Mouse (Mus musculus) ovary, postnatal 36 days (tissue): ENCODE measurements around the gene Zmiz1.
A peak's percentile ranks its signal among the peaks of the same experiment; 100 is the strongest.

Experiments used
- DNase-seq: peaks from one replicate; pipeline ENCODE4 v3.0.0; 2022; ENCODE audit warnings: low spot score, mixed read lengths

Zmiz1 gene

DNA sequence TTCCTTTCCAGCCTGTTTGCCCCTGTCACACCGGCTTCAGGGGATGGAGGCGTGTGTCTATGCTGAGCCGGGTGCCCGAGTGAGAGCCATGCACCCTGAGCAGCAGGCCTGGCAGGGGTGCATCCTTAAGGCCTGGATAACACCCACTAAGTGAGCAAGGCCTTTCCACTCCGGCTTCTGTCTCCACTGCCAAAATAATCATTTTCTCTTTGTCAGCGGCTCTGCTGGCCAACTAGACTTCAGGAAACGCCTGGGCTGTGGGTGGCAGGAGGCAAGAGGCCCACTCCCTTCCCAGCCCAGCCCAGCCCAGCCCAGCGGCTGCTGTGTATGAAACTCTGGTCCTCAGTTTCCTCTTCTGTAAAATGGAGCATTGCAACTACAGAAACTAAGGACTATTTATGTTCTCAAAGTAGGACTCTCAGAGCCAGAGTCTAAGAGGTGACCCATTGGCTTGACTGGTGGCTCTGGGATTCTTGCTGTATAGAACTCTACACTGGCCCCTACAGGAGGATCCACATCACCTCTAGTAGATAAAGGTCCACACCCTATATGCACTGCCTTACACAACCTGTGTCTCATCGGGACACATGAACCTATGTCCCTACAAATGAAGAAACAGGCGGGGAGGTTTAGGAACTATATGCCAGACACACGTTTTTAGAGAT is 76.1 kb downstream of the Zmiz1 start:
- DNase-seq, result no peak

DNA sequence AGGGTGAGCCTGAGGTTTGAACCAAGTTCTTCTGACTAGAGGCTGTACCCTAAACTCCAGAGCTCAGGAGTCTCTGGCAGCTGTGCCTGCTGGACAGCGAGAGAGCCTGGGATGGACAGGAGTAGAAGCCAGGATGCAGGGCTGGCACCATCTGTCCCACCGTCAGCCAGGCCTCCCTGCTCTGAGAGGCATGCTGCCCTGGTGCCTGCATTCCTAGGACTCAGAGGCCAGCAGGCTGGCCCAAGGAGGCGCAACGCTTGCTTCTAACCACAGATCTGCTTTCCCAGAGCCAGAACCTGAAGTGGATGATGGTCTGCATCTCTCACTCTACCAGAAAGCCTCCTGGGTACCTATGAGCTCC is 76.6 kb downstream of the Zmiz1 start:
- DNase-seq, result no peak

DNA sequence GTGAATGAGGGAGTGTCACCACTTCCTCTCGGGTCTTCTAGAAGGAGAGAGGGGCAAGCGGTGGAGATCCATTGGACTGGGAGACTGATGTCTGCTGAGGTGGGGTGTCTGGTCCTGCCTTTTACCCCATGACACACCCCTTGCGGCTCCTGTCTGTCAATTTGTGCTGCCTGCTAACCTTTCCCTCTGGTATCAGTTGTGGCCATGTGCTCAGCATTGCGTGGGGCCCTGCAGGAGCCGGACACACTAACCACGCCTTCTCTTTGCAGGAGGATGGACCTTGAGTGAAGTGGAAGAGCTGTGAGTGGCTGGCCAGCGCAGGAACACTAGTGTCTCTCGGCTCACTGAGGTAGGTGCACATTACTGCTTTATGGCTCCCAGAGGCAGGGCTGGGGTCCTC is 77.5 kb downstream of the Zmiz1 start:
- DNase-seq, result no peak

DNA sequence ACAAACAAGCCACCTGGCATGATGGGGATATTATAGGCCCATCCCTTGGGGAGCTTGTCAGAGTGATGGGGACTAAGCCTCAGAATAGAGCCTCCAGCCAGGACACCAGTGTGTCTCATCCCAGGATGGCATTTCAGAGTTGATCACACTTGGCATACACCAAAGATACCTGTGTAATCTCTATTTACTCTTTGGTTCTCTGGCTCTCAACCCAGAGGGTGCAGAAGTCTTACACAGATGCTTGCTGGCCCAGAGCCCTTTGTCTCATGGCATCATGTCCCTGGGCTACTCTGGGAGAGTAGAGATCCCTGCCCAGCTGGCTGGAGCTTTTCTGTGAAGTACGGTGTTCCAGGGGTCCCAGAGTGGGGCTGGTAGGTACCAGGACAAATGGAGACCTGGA is 78.4 kb downstream of the Zmiz1 start:
- no peak for DNase-seq

DNA sequence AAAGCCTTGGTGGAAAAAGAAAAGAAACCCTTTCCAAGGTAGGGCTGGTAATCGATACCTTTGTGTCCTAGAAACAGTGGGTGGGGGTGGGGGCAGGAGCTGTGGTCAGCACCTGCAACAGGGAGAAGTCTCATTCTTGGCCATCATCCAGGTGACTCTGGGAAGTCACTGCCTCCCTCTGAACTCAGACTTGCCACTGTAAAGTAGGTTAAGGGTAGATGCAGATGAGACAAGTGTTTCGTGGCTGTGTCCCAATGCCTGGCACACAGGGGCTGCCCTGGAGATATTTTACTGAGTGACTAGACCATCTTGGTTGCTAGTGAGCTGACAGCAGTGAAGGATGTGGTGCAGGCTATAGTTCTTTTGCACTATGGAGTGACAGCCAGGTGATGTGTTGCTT is 79.5 kb downstream of the Zmiz1 start:
- no peak for DNase-seq

DNA sequence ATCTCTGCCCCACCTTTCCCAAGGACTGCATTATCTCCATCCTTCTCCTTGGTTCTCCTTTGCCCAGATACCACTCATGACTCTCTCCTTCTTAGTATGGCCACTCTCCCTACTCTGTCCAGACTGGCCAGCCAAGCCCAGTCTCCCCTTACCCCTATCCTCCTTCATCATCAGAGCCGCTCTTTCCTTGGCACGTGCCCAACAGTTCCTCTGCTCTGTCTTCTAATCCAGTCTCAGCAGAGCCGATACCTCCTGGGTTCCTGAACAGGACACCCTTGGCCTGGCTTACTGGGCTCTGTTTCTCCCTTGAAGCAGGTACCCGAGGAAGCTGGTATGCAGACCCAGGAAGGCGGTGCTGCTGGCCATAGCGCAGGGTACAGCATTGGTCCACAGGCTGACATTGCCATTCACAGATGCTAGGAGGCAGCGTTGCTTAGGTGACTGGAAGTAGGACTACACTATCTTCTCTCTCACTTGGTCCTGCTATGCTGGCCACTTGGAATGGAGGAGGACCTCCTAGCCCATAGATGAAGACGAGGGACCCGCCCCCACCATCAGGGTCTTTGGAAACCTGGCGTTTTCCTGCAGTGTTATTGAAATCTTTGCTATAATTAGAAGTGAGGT is 80.6 kb downstream of the Zmiz1 start:
- DNase-seq, result no peak

DNA sequence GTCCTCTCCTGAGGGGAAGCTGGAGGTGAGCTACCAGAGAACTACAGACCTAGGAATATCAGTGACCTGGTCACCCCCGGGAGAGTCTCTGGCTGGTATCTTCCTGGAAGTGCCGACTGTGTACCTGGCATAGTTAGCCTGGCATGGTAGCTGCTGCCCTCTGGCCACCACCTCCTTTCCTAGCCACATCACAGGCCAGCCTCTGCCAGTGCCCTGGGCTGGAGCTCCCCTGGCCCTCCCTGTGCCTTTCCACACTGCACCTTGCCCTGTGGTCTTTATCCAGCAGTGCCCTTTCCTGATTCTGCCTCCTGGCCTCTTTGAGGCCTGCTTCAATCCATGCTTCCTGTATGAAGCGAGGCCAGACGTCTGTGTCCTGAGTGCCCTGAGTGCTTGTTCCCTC is 81.2 kb downstream of the Zmiz1 start:
- DNase-seq, result no peak

DNA sequence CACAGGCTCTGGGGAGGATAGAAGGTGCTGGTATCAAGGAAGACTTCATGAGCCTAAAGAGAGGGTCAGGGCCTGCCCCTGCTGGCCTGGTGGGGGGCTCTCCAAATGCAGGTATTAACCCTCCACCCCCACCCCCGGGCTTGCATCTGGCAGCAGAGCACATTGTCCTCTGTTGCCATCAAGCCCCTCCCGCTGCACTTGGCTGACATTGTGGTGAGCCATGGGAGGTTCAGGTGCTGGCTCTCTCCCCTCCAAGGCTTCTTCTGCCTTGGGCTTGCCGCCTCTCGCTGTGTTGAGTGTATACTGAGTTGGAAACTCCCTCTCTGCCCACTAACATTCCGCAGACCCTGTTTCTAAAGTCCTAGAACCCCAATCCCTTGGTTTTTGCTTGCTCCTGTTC is 82.2 kb downstream of the Zmiz1 start:
- DNase-seq, result no peak

DNA sequence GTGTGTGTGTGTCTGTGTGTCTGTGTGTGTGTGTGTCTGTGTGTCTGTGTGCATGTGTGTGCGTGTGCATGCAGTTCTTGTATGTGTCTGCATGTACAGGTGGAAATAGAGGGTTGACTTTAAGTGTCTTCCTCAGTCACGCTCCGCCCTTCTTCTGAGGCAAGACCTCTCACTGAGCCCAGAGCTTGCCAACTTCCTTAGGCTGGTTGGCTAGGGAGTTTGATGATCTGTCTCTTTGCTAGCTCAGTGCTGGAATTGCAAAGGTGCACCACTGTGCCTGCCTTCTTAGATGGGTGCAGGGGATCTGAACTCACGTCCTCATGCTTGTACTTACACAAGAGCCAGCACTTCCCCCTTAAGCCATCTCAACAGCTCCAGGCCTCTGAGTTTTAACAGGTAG is 84.1 kb downstream of the Zmiz1 start:
- DNase-seq, result no peak

DNA sequence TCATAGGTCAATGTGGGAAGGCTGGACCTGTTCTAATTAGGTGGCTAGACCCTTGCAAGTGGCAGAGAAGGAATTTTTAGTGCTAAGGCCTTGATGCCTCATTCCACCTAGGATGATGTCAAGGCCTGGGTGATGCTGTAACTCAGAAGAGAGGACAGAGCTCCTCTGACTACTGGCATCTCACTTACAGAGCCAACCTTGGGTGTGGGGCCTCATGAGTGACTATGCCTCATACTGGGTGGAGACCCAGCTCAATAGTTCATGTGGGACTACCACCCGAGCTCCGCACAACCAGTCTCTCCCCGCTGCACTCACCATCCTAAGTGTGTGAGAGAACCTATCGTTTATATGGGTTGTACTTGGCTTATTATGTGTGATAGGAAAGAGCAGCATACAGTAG is 84.9 kb downstream of the Zmiz1 start:
- DNase-seq, result no peak

DNA sequence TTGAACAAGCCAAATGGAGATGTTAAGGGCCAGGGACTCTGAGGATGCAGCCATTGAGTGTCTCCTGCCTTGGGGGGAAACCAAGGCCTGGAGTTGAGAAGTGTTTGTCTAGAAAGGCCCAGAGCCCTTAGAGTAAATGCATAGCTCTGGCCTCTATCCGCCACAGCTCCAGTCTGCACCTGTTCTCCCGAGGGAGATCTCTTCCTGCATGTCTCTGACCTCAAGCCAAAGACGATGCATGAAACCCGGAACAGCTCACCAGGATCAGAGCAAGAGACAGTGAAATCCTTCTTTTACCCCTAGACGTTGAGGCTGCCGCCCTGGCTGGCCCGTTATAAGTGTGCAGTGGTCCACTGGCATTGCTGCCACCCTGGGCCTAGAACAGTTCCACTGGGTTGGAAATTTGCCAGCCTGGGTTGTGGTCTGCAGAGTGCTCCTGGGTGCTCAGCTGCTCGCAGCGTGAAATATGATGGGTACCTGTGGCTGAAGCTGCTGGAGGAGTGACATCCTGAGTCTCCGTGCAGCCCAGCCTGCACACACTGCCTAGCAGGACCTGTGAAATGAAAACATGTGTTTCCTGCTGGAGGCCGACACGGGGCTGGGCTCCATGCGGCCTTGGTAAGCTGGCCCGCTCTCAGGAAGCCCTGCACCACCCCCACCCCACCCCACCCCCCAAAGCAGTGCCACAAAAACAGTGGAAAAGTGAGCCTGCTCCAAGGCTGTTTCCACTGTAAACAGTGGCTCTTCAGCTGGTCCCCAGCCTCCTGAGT is 88.1 kb downstream of the Zmiz1 start:
- DNase-seq, result peak; percentile 72

DNA sequence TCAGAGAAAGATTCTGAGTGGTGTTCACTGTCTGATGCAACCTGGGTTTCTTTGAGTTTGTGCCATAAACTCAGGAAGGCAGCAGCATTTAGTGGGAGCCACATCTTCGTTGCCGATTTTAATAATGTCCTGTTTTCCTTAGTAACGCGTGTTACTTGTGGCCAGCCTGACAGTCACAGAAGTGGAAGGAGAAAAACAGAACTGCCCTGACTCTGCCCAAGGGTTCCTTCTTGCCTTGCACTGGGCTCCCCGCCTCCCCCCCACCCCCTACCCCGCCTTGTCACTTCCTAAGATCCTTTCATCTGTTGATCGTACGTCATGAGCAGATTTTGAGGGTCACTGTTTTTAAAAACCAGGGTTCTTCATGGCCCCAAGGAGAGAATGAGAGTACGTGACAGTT is 88.9 kb downstream of the Zmiz1 start:
- DNase-seq, result no peak

DNA sequence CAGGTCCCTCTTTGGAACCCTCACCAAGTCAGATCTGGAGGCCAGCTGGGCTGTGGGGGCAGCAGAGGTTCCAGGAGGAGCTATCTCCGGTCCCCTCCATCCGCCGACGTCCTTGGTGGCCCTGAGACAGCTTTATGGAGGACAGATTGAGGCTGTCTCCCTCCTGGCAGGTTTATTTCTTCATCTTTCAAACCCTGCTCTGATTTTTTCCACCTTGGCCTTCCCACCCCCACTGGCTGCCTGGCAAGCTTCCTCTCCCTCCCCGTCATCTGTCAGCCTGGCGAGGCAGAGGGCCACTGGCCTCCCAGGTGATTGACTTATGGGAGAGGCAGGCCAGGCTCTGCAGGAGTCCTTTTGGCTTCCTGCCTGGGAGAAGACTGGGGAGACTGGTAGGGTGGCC is 89.7 kb downstream of the Zmiz1 start:
- DNase-seq, result peak; percentile 60

DNA sequence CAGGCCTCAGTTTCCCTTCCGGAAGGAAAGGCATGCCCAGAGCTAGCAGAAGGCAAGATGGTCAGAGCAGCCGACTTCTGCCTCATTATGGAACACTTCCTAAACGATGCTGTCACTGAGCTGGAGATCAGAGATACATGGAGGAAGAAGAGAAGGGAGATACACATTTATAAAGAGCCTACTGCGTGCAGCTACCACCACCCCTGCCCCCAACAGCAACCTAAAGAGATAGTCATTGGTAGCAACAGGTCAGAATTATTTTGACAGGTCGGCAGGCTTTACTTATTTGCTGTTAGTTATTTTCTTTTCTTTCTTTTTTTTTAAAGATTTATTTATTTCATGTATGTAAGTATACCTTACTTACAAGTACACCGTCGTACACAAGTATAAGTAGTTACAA is 90.1 kb downstream of the Zmiz1 start:
- DNase-seq, result no peak

DNA sequence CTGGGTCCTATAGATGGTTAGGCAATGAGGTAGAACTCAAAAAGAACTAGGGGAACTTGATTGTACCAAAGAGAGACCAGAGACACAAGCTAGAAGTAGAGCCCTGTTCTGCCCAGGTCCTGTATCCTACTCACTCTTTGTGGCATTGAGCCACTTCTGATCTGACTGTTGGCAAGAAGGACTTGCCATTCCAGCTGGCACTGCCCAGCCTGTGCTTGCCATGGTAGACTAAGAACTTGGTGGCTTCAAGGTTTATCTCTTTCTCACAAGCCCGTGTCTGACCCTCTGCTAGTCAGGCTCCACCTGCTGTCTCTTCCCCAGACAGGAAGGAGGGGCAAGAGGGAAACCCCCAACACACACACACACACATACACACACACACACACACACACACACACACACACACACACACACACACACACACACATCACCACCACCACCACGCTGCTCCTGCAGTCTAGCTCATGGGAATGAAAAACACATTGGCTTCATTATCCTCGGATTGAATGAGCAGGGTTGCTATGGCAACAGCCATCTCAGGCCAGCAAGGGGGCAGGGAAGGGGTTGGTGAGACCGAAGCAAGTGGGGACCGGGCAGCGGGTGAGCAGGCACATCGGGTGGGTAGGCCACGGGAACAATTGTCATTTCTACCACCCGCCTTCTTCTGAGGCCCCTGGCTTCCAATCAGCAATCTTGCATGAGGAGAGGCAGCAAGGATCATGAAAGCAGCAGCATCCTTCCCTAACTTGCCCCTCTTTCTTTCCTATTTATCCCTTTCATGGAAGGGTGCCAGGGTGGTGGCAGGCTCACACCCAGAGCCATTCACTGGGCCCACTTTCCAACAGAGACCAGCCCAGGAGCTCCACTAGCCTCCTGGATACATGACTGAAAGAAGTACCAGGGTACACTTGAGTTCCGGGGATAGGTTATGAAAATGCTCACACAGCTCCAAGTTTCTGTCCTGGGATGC is 91.2 kb downstream of the Zmiz1 start:
- no peak for DNase-seq

DNA sequence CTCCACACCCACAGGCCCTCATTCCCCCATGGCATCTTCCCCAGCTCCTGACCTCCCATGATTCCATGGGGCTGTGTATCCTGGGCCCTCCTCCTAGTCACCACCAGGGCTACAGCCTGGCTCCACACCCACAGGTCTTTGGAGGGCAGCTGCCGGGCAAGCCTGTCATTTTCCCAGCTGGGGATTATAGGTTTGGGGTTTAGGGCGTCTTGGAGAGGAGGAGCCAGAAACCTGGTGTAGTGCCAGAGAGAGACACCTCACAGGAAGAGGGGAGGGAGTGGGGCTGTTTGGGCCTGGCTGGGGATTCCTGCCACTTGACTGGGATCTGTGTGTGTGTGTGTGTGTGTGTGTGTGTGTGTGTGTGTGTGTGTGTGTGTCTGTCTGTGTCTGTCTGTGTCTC is 92.7 kb downstream of the Zmiz1 start:
- no peak for DNase-seq

DNA sequence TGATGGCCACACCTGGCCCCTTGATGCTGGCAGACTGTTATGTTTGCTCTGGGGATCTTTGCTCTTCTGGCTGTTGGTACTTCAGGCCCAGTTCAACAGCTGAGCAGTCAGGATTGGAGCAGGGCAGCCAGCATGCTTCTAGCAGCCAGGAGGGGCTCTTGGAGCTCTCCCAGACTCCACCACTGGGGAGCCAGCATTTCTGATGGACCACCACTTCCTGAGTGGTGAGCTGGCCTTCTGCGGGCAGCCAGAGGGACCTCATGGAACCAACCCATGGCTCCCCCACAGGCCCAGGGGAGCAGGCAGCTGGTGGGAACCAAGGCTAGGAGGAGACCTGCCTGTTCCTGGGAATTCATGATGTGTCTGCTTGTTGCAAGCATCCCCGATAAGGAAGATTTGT is 94.4 kb downstream of the Zmiz1 start:
- no peak for DNase-seq

DNA sequence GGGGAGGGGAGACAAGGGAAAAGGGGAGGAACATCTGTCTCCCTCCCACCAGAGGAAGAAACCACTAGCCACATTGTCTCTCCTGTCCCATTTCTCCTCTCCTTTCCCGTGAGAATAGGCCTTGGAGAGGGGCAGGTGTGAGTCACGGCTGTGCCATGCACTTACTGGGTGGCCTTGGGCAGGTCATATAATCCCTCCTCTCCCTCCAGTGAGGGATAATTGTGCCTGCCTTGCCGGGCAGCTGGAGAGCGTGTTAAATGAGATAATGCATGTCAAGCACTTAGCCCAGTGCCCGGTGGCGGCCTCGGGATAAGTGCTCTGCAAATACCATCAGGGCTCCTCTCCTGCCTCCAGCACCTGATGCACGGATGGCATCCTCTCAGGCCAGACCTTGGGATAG is 95.8 kb downstream of the Zmiz1 start:
- no peak for DNase-seq

DNA sequence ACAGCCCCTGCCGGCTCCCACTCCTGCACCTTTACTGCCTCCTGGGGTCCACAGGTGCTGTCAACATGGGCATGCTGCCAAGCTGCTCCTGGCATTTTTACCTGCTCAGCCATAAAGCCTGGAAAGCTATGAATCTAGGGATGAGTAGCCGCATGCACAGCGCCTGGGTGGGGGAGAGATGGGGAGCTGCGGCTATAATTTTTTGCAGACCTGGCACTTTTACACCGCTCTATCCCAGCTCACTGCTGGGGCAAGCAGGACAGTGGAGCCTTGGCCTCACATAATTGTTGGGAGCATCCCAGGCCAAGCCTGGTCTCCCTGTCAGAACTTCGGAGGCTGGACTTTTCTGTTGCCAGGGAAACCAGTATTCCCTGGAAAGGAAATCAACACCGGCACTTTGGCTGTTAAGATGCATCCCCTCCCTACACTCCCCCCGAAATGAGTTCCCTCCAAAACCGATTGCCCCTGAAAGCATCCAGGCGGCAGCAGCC is 96.4 kb downstream of the Zmiz1 start:
- DNase-seq, result peak; percentile 48

DNA sequence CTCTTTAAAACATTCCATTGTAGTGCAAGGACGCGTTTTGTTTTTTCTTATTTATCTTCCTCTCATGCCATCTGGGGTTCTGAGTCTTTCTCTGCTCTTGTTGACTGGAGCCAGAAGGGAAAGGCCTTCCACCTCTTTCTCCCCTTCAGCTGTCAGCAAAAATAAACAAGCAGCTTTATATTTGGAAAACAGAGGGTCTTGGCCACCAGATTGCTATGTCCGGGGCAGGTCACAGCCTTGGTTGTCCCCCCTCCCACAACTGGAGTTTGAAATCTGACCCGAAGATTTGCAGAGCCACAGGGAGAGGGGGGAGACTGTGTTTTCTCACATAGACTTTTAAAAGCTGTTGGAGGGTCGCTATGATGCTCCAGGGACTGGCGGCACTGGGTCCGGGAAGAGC is 96.9 kb downstream of the Zmiz1 start:
- no peak for DNase-seq

DNA sequence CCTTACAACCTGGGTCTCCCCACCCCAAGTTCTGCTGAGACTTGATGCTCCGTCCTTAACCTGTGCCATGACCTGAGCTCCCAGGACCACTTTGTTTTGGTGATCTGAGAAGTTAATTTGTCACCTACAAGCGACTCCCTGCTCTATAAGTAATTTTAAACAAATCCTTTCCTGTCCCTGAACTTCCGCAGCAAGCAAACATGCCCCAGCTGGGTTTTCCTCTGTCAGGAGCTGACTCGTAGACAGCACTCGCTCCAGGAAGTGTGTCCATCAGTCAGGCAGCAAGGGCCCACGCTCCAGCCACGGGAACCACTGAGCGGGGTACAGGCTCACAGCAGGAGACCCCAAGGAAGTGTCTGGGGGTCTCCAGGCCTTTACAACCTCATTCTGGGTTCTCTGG is 98.0 kb downstream of the Zmiz1 start:
- DNase-seq, result no peak

DNA sequence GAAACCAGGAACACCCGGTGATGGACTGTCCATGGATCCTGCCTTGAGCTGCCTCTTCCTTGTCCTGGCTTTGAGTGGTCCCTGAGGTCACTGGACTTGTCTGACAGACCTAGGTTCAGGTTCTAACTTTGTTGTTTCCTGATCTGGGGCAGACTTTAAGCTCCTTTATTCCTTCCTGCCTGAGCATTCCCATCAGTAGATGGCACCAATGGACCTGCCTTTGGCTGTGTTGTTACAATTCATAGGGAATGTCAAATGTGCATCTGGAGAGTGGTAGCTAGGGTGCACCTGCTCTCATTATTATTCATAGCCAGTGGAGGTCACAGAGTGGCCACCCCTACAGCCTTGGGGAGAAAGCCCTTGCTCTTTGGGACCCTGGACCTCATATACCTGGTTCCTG is 99.5 kb downstream of the Zmiz1 start:
- DNase-seq, result no peak
